13 mouse cellular contexts compared by ENCODE assay signal in genomic region chr8:85506620-85507019, GRCm38 (mm10).
"Had no signal": no experiment of that assay in that cellular context is flagged by ENCODE, and none has a peak within 500 bp of the region (broad histone marks: within the 10 kb centered on the region; RNA-seq: fewer than 3 reads in every experiment).

No protein-coding gene starts in this region.

- H3K4me3 ChIP-seq: layer of hippocampus, adult 2 months; limb, embryonic 12.5 days; midbrain, embryonic 12.5 days; neural tube, embryonic 13.5 days had no signal

- DNase-seq: kidney, adult 11 months; kidney, adult 9 months; kidney, postnatal 4 days; lung, adult 18-20 months; retina, postnatal 1 day; right cerebral cortex, postnatal 14 days had no signal

- H3K27me3 ChIP-seq: limb, embryonic 12.5 days; midbrain, embryonic 12.5 days; neural tube, embryonic 13.5 days had no signal

- H3K9ac ChIP-seq: hindbrain, embryonic 14.5 days; limb, embryonic 12.5 days; midbrain, embryonic 12.5 days; neural tube, embryonic 13.5 days had no signal

- H3K4me2 ChIP-seq: hindbrain, embryonic 14.5 days; limb, embryonic 12.5 days; midbrain, embryonic 12.5 days; neural tube, embryonic 13.5 days had no signal

- H3K4me1 ChIP-seq: midbrain, embryonic 12.5 days had no signal

- ATAC-seq: midbrain, embryonic 16.5 days had no signal

- H3K9me3 ChIP-seq: limb, embryonic 12.5 days; midbrain, embryonic 12.5 days; neural tube, embryonic 13.5 days had no signal

- H3K27ac ChIP-seq: hindbrain, embryonic 14.5 days; kidney, postnatal 0 days; layer of hippocampus, adult 2 months; limb, embryonic 12.5 days; midbrain, embryonic 12.5 days; neural tube, embryonic 13.5 days had no signal
